Mouse (Mus musculus): ENCODE results near the gene Prkcz.

- TF ChIP-seq CTCF (IDR thresholded peaks at IDR 0.05; ENCODE audit: low read depth, low read length) (no peak), POLR2A (IDR thresholded peaks at IDR 0.05; ENCODE audit: insufficient read depth, low read length) (no peak)
Measured at GRCm38 (mm10) chr4:155221599-155222551, 139.3 kb downstream of the Prkcz start.
